Mouse (Mus musculus) CH12F3 (cell line): ENCODE results near the gene Fgf14.
"Not testable (repeated sequence)": the region's sequence is repeated elsewhere in the genome, so short reads cannot be mapped to it uniquely, and the experiment has no call there.

Experiments
- in situ Hi-C: fragments of 300-500 bp; cut with MboI; formaldehyde crosslinking; loops from 2 replicates; pipeline ENCODE4 v1.14.3; 2020; ENCODE audit warnings: low sequenced_read_pairs

Gene Fgf14

GRCm38 (mm10) chr14:124676506-124677177, at the start of gene Fgf14:
Gene Fgf14 (minus strand): TSS chr14:124677127.
- in situ Hi-C loops: no loop called here

- in situ Hi-C loops: no loop called here
These were observed 452 bp upstream of the Fgf14 start for GRCm38 (mm10) chr14:124677379-124677778.

GRCm38 (mm10) chr14:124675654-124676505, 1.0 kb downstream of the Fgf14 start:
- in situ Hi-C loops: no loop called here

GRCm38 (mm10) chr14:124675142-124675653, 1.7 kb downstream of the Fgf14 start:
- in situ Hi-C loops: no loop called here

- in situ Hi-C loops: no loop called here
These were observed 2.3 kb downstream of the Fgf14 start for GRCm38 (mm10) chr14:124674536-124675141.

- in situ Hi-C loops: no loop called here
These were observed 7.2 kb downstream of the Fgf14 start for GRCm38 (mm10) chr14:124669739-124670138.

DNA sequence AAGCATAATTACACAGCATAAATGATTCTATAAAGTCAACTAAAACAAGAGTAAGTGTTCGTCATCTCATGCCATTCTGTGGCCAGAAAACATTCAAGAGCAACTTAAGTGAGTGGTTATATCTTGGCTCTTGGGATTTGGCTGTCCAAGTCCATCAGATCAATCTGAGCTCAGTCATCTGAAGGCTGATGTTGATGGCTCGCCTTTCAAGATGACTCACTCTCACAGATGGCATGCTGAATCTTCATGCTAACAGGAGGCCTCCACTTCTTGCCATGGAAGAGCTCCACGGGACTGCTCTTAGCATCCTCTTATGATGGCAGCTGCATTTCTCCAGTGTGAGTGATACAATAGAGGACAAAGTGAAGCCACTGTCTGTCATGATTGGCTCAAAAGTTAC, 34.1 kb downstream of the Fgf14 start:
- in situ Hi-C loops: no loop called here

DNA sequence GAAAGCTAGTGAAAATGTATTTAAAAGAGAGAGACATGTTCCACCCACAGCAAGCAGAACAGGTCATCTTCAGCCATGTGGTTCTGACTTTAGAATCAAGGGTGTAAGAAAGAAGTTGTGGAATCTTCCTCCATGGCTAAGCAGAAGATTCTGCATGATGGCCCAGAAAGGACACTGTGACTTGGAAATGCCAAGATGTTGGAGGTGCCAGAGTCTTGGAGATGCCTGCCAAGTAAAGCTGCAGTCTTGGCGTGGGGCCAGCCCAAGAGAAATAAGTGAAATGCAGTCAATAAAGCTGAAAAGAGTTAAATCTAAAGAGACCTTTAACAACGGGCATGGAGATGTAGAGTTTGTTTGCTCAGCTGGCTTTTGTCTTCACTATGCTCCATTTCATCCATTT, 42.0 kb downstream of the Fgf14 start:
- in situ Hi-C loops: no loop called here

- in situ Hi-C loops: no loop called here
These were observed 63.5 kb downstream of the Fgf14 start for GRCm38 (mm10) chr14:124613473-124613872.

DNA sequence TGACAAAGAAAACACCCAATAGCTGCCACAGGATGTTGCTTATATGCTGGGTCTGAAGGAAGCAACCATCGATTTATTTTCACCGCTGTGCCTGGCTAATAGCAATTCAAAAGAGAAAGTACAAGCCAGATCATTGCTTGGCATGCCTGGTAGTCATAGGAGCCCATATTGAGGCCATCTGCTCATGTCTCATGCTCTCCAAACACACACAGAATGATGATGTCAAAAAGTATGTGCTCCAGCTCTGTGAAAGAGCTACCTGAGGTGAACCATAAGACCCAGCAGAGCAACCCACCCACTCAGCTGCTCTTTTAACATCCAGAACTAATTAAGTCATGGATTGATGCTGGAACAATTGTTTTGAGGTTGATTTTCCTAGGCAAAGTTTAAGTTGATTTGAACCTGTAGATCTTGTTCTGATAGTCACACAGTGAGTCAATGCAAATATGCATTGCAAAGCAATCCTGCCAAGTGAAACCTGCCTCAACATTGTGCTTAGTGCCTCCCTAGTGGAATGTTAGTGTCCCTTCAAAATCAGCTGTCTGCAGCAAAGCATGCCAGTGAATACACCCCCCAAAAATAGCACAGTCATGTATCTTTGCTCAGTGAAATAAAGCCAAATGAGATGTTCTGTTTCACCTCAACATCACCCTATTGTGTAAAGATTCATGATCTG, 70.8 kb downstream of the Fgf14 start:
- in situ Hi-C loops: no loop called here

GRCm38 (mm10) chr14:124605031-124605743, 71.7 kb downstream of the Fgf14 start:
- in situ Hi-C loops: no loop called here

GRCm38 (mm10) chr14:124576571-124576970, 100.4 kb downstream of the Fgf14 start:
- in situ Hi-C loops: no loop called here

DNA sequence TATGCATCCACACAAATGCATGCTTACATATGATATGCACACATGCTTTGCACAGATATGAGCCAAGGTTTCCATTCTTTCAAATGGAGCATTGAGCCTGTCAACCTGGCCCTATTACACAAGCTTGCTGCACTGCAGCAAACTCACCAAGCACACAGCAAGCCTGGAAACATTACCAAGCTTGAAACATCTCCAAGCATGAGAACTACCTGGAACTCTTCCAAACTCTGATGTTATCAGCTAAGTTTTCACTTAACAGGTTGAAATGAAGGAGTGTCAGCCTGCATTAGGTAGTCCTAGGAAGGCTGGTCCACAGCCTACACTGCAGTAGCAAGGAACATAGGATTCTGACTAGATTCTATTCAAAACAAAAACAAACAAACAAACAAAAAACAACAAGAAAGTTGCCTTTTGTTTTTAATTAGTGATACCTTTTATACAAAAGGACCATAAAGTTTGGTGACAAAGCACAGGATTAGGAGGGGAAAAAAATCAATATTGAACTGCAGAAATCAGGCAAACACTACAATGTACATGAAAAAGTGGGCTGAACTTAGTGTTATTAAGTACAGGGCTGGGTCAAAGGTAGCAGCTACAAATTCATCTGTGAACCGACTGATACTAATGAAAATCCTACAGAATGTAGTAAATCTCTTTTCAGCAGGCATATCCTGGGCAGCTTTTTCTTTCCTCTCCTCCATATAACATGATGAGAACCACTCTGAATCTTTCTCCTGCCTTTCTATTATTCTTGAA, 101.6 kb downstream of the Fgf14 start:
- in situ Hi-C loops: no loop called here

DNA sequence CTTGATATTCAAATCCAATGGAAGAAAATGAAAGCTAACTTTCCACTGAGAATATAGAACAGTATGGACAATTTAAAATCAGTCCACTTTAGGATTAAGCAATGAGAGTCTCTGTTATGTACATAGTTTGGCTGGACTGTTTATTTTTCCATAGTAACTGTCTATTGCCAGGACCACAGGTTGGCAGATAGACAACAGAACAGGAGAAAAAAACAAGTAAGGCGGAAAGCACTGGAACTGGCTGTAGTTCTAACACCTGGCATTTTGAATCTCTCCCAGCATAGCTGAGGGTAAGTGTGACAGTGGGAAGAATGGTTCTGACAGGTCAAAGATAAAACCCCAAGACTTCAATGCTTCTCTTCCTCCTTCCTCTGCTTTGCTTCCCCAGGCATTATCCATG, 110.5 kb downstream of the Fgf14 start:
- in situ Hi-C loops: no loop called here

DNA sequence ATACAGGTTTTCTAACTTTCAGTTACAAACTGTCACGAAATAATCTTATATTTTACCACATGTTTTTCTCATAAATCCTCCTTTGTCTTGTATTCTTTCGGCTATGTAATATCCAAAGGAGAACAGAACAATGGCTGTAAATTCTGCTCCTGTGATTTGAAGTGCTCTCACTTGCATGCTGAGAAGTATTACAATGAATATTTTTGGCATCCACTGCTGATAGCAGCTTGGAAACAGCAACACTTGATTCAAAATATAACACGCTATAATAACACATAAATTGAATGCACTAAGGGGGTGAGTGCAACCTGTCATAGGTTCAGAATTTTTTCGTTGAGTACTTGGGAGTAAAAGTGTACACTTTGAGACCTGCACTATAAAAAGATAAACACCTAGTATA, 115.4 kb downstream of the Fgf14 start:
- in situ Hi-C loops: no loop called here

DNA sequence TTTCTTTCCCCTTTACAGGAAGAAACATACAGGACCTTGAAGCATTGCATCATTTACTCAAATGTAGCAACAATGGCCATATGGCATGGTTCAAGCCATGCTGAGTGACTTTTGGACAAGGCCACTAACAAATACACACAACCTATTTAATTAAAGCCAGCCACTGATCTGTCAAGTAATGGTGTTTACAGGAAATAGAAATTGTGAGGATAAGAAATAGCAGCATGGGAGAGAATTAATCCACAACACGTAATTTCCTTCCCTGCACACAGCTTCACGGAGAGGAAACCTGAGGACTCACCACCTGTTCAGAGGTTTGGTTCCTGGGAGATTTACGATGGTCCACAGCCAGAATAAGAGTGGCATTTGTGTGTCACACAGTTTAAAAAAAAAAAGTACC, 140.8 kb downstream of the Fgf14 start:
- in situ Hi-C loops: no loop called here

GRCm38 (mm10) chr14:124535376-124535775, 141.6 kb downstream of the Fgf14 start:
- in situ Hi-C loops: not testable (repeated sequence)

GRCm38 (mm10) chr14:124532051-124532450, 144.9 kb downstream of the Fgf14 start:
- in situ Hi-C loops: no loop called here

DNA sequence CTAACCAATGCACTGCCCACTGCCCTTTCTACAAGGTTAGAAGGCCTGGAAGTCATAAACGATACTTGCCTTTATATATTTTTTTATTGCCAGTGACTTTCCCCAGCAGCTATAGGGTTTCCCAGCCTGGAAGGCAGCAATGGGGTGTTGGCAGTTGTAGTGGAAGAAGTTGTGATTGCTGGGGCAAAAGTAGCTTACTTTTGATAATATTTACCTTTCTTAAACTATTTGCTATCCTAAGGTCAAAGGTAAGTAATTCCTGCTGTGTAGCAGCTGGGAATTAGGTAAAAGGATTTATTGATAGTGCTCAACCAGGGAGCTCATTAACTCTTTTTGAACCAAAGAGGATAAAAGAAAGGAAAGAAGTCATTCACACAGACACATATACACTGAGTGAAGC, 164.9 kb downstream of the Fgf14 start:
- in situ Hi-C loops: no loop called here

GRCm38 (mm10) chr14:124488971-124489370, 188.0 kb downstream of the Fgf14 start:
- in situ Hi-C loops: no loop called here
